Mouse (Mus musculus) kidney, adult 2 months (tissue): ENCODE results near the gene Tmem232.

Experiments used
- CTCF ChIP-seq: fragments of 200-500 bp; conservative IDR thresholded peaks from 2 replicates; pipeline ENCODE4 v1.5.1; 2011; ENCODE audit warnings: low read depth, mild to moderate bottlenecking, control low read depth, low read length, moderate library complexity, mixed read lengths; ENCODE audit not compliant: insufficient read depth, insufficient read length
- POLR2A ChIP-seq: fragments of 200-500 bp; IDR thresholded peaks from one replicate; pipeline ENCODE4 v1.6.1; 2011; ENCODE audit warnings: low read depth, low read length, control low read depth

- peak; percentile 45 for TF ChIP-seq CTCF
- no peak for TF ChIP-seq POLR2A
Measured at GRCm38 (mm10) chr17:65252160-65252559, 288.4 kb downstream of the Tmem232 start.
